Mouse (Mus musculus): Measurements from ENCODE around the gene Slc7a5. TPM values are rescaled to one million over a fixed set of nuclear protein-coding genes. Genes with fewer than 3 reads are reported as not detected.

Slc7a5 gene
- polyA plus RNA-seq, 1 experiment, result 112 TPM

DNA sequence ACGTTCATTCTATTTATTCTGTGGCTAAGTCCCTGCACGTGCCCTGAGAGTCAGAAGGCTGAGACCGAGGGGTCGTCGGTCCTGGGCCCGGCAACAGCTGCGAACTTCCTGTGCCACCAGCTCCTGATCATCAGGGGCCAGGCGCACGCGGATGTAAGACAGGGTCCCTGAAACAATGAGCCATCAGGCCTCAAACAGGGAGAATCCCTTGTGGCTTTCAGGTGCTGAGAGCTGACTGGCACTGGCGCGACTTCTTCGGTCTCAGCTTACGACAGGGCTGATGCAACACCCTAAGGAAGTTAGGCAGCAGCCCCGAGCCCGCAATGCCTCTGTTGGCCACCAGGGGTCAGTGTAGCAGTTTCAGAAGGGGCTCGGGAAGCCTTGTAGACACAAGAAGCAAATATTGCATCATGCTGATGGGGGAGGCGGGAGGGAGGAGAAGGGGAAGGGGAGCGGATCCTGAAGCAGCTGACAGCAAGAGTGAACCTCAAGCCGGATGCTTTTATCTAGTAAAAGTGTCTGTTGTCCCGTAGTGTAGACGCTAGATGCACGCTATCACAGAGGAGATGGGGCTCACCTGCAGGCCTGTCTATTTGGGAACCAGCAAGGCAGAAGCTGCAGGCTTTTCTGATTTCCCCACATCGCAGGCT is 56.5 kb downstream of the Slc7a5 start:
- H3K79me2 ChIP-seq (ENCODE audit: control insufficient read depth, insufficient read depth), result no peaks in the 10 kb centered on the region
- H3ac ChIP-seq (ENCODE audit: control insufficient read depth, insufficient read length, low read depth), result peak overlapping the region; percentile 70
- no peaks in the 10 kb centered on the region for H3K79me3 ChIP-seq (ENCODE audit: low read depth)
- no peaks in the 10 kb centered on the region for H3K27me3 ChIP-seq (ENCODE audit: control insufficient read depth, insufficient read depth, insufficient read length)
- peak; percentile 89 for TF ChIP-seq CTCF (IDR thresholded peaks at IDR 0.05; ENCODE audit: control insufficient read depth, insufficient read depth, insufficient read length)
- TF ChIP-seq MYOD1 (IDR thresholded peaks at IDR 0.05; ENCODE audit: control insufficient read depth, insufficient read length, low read depth), result no peak
- TF ChIP-seq CEBPB (IDR thresholded peaks at IDR 0.05; ENCODE audit: low read depth), result peak; percentile 94
- no peak for TF ChIP-seq FOSL1 (IDR thresholded peaks at IDR 0.05; ENCODE audit: insufficient read depth, low read length, poor library complexity, severe bottlenecking)
- no peak for TF ChIP-seq MYOG (IDR thresholded peaks at IDR 0.05; ENCODE audit: control insufficient read depth, extremely low read depth, insufficient read length)
- no peak for TF ChIP-seq USF1 (IDR thresholded peaks at IDR 0.05; ENCODE audit: low read depth)
- TF ChIP-seq MAX (IDR thresholded peaks at IDR 0.05), result peak; percentile 65
- no peak overlapping the region for H3K4me3 ChIP-seq (ENCODE audit: insufficient read depth, poor library complexity, severe bottlenecking)
- H3K36me3 ChIP-seq (ENCODE audit: control insufficient read depth, insufficient read depth), result no peaks in the 10 kb centered on the region

DNA sequence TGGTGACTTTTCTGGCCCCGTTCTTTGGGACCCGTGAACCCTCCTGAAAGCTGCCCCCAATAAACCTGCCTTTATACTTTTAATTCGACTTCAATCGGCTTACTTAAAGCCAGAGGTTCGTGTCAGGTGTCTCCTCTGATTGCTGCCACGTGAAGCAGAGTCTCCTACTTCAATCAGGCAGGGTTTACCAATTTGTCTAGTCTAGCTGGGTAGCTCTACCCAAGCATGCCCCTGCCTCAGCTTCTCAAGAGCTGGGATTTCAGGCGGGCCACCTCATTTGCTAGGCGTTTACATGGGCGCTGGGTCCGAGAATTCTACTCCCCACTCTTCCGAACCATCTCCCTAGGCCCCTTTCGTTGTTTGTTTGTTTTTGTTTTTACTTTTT is 57.1 kb downstream of the Slc7a5 start:
- Histone ChIP-seq H3K4me3 (ENCODE audit: insufficient read depth, poor library complexity, severe bottlenecking) (no peak overlapping the region), H3K79me2 (ENCODE audit: control insufficient read depth, insufficient read depth) (no peaks in the 10 kb centered on the region), H3ac (ENCODE audit: control insufficient read depth, insufficient read length, low read depth) (no peak overlapping the region), H3K36me3 (ENCODE audit: control insufficient read depth, insufficient read depth) (no peaks in the 10 kb centered on the region), H3K27me3 (ENCODE audit: control insufficient read depth, insufficient read depth, insufficient read length) (no peaks in the 10 kb centered on the region), H3K79me3 (ENCODE audit: low read depth) (no peaks in the 10 kb centered on the region)
- TF ChIP-seq USF1 (IDR thresholded peaks at IDR 0.05; ENCODE audit: low read depth) (no peak), MYOD1 (IDR thresholded peaks at IDR 0.05; ENCODE audit: control insufficient read depth, insufficient read length, low read depth) (no peak), FOSL1 (IDR thresholded peaks at IDR 0.05; ENCODE audit: insufficient read depth, low read length, poor library complexity, severe bottlenecking) (no peak), CEBPB (IDR thresholded peaks at IDR 0.05; ENCODE audit: low read depth) (no peak), MYOG (IDR thresholded peaks at IDR 0.05; ENCODE audit: control insufficient read depth, extremely low read depth, insufficient read length) (no peak), CTCF (IDR thresholded peaks at IDR 0.05; ENCODE audit: control insufficient read depth, insufficient read depth, insufficient read length) (no peak), MAX (IDR thresholded peaks at IDR 0.05) (no peak)

DNA sequence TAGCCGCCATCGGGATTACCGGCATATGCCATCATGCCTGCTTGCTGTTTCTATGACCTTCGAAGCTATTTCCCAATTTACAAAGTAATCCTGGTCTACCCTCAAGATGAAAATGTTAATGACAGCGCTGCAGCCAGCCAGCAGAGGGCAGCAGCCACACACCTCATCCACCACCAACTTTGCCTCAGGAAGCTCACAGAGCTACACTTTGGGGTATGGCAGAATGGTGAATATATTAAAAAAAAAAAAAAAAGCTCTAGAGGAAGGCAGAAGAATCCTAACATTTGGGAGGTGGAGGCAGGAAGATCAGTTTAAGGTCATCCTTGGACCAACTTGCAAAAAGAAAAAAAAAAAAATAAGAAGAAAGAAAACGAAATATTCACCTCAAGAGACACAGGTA is 57.5 kb downstream of the Slc7a5 start:
- Histone ChIP-seq H3K79me3 (ENCODE audit: low read depth) (no peaks in the 10 kb centered on the region), H3ac (ENCODE audit: control insufficient read depth, insufficient read length, low read depth) (no peak overlapping the region), H3K36me3 (ENCODE audit: control insufficient read depth, insufficient read depth) (no peaks in the 10 kb centered on the region), H3K4me3 (ENCODE audit: insufficient read depth, poor library complexity, severe bottlenecking) (no peak overlapping the region), H3K27me3 (ENCODE audit: control insufficient read depth, insufficient read depth, insufficient read length) (no peaks in the 10 kb centered on the region), H3K79me2 (ENCODE audit: control insufficient read depth, insufficient read depth) (no peaks in the 10 kb centered on the region)
- no peak for TF ChIP-seq MYOD1 (IDR thresholded peaks at IDR 0.05; ENCODE audit: control insufficient read depth, insufficient read length, low read depth)
- no peak for TF ChIP-seq FOSL1 (IDR thresholded peaks at IDR 0.05; ENCODE audit: insufficient read depth, low read length, poor library complexity, severe bottlenecking)
- no peak for TF ChIP-seq MYOG (IDR thresholded peaks at IDR 0.05; ENCODE audit: control insufficient read depth, extremely low read depth, insufficient read length)
- TF ChIP-seq CTCF (IDR thresholded peaks at IDR 0.05; ENCODE audit: control insufficient read depth, insufficient read depth, insufficient read length), result peak; percentile 58

DNA sequence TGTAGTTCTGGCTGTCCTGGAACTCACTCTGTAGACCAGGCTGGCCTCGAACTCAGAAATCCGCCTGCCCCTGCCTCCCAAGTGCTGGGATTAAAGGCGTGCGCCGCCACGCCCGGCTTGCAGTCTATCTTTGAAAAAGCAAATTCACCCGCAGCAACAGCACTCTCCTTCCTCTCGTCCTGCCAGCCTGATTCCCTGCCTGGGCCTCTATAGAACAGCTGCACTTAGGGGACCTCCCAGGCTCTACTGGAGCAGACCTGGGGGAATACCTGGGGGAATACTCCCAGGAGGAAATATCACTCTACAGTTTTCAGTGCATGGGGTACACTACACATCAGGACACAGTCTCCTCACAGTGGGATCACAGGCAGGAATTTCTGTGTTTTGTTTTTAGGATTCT is 58.2 kb downstream of the Slc7a5 start:
- Histone ChIP-seq H3ac (ENCODE audit: control insufficient read depth, insufficient read length, low read depth) (no peak overlapping the region), H3K36me3 (ENCODE audit: control insufficient read depth, insufficient read depth) (no peaks in the 10 kb centered on the region), H3K79me2 (ENCODE audit: control insufficient read depth, insufficient read depth) (no peaks in the 10 kb centered on the region), H3K27me3 (ENCODE audit: control insufficient read depth, insufficient read depth, insufficient read length) (no peaks in the 10 kb centered on the region), H3K4me3 (ENCODE audit: insufficient read depth, poor library complexity, severe bottlenecking) (no peak overlapping the region), H3K79me3 (ENCODE audit: low read depth) (no peaks in the 10 kb centered on the region)
- TF ChIP-seq MAX (IDR thresholded peaks at IDR 0.05), result no peak
- no peak for TF ChIP-seq USF1 (IDR thresholded peaks at IDR 0.05; ENCODE audit: low read depth)
- no peak for TF ChIP-seq CEBPB (IDR thresholded peaks at IDR 0.05; ENCODE audit: low read depth)
- TF ChIP-seq CTCF (IDR thresholded peaks at IDR 0.05; ENCODE audit: control insufficient read depth, insufficient read depth, insufficient read length), result no peak
- no peak for TF ChIP-seq MYOD1 (IDR thresholded peaks at IDR 0.05; ENCODE audit: control insufficient read depth, insufficient read length, low read depth)
- no peak for TF ChIP-seq FOSL1 (IDR thresholded peaks at IDR 0.05; ENCODE audit: insufficient read depth, low read length, poor library complexity, severe bottlenecking)
- TF ChIP-seq MYOG (IDR thresholded peaks at IDR 0.05; ENCODE audit: control insufficient read depth, extremely low read depth, insufficient read length), result no peak

DNA sequence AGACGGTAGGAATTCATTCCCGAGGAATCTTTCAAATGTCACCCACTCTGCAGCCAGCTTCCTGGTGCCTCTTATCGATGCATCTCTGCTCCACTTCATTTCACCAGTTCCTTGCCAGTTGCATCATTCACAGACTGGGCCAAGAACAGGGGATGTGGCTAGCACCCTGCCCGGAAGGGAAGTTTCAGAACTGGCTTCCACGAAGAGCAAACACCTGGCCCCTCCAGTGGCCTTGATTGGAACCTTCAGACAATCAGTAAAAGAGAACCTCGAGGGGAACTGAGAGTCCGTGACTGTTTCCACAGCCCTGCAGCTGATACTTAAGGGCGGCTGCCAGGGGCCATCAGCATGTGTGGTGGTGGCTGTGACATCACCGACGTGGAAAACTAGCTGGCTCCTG is 59.0 kb downstream of the Slc7a5 start:
- Histone ChIP-seq H3ac (ENCODE audit: control insufficient read depth, insufficient read length, low read depth) (no peak overlapping the region), H3K4me3 (ENCODE audit: insufficient read depth, poor library complexity, severe bottlenecking) (no peak overlapping the region), H3K79me3 (ENCODE audit: low read depth) (no peaks in the 10 kb centered on the region), H3K27me3 (ENCODE audit: control insufficient read depth, insufficient read depth, insufficient read length) (no peaks in the 10 kb centered on the region), H3K79me2 (ENCODE audit: control insufficient read depth, insufficient read depth) (no peaks in the 10 kb centered on the region), H3K36me3 (ENCODE audit: control insufficient read depth, insufficient read depth) (no peaks in the 10 kb centered on the region)
- TF ChIP-seq MAX (IDR thresholded peaks at IDR 0.05) (no peak), CEBPB (IDR thresholded peaks at IDR 0.05; ENCODE audit: low read depth) (peak; percentile 29)

DNA sequence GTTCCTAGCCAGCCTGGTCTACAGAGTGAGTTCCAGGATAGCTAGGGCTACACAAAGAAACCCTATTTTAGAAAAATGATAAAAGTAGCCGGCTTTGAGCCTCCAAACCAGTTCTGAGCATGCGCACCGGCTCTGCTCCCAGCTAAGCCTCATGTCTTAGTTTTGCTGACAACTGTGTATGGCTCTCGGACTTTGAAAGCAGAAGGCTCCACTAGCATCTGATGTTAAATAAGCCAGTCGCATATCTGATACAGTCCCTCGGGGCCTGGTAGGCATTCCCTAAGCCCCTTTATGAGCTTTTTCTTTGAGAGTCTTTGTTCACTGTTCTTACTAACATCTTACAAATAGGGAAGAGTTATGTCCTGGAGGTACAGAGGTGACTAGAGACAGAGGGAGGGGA is 59.5 kb downstream of the Slc7a5 start:
- Histone ChIP-seq H3K79me3 (ENCODE audit: low read depth) (no peaks in the 10 kb centered on the region), H3K27me3 (ENCODE audit: control insufficient read depth, insufficient read depth, insufficient read length) (no peaks in the 10 kb centered on the region), H3ac (ENCODE audit: control insufficient read depth, insufficient read length, low read depth) (no peak overlapping the region), H3K4me3 (ENCODE audit: insufficient read depth, poor library complexity, severe bottlenecking) (no peak overlapping the region), H3K79me2 (ENCODE audit: control insufficient read depth, insufficient read depth) (no peaks in the 10 kb centered on the region), H3K36me3 (ENCODE audit: control insufficient read depth, insufficient read depth) (no peaks in the 10 kb centered on the region)
- no peak for TF ChIP-seq MAX (IDR thresholded peaks at IDR 0.05)
- no peak for TF ChIP-seq FOSL1 (IDR thresholded peaks at IDR 0.05; ENCODE audit: insufficient read depth, low read length, poor library complexity, severe bottlenecking)
- no peak for TF ChIP-seq CTCF (IDR thresholded peaks at IDR 0.05; ENCODE audit: control insufficient read depth, insufficient read depth, insufficient read length)
- no peak for TF ChIP-seq USF1 (IDR thresholded peaks at IDR 0.05; ENCODE audit: low read depth)
- TF ChIP-seq MYOD1 (IDR thresholded peaks at IDR 0.05; ENCODE audit: control insufficient read depth, insufficient read length, low read depth), result no peak
- no peak for TF ChIP-seq MYOG (IDR thresholded peaks at IDR 0.05; ENCODE audit: control insufficient read depth, extremely low read depth, insufficient read length)
- TF ChIP-seq CEBPB (IDR thresholded peaks at IDR 0.05; ENCODE audit: low read depth), result no peak

All from C2C12 (cell line).